Mouse (Mus musculus) mouse embryonic stem cell (cell line): ENCODE measurements around the gene Tmem50a.

Experiments used
- in situ Hi-C, 2 experiments: fragments of 300-500 bp; cut with MboI; formaldehyde crosslinking; loops; 1 replicate in 1 of 2; 3 replicates in 1 of 2; pipeline ENCODE4 v1.14.3; 2019 to 2020; ENCODE audit warnings: low sequenced_read_pairs in 2 of 2, low pct_unique_long_range_greater_than_20kb in 1 of 2, mixed read lengths in 1 of 2; ENCODE audit not compliant: unreplicated experiment in 1 of 2

Gene Tmem50a

DNA sequence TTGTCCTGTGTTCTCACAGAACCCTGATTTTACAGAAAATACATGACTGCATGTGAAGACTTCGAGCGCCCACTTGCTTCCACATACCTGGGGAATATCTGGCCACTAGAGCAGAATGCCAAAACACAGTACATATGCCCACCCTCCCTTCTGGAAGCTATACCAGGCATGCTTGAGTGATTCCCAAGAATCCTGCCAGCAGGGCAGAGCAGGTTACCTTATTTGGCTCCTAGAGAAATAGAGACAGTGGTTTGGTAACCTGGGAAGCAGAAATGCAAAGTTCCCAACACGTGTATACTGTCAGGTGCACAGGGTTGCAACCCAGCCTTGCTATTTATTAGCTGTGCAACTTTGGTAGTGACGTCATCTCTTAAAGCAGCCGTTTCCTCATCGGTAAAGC, 52.9 kb downstream of the Tmem50a start:
- in situ Hi-C loops, result no loop called here

DNA sequence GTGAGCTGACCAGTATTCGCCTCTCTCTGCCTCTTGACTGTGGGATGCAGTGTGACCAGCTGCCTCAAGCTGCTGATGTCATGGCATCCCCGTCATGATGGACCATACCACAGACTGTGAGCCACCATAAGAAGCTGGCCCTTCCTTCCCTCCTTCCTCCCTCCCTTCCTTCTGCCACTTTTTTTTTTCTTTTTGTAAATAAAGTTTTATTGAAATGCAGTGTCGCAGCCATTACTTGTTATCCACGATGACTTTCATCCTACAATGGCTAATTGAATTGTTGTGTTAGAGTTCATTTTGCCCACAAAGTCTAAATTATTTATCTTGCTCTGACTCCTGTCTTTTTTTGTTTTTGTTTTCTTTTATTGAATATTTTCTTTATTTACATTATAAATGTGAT, 56.3 kb downstream of the Tmem50a start:
- in situ Hi-C loops, result no loop called here

DNA sequence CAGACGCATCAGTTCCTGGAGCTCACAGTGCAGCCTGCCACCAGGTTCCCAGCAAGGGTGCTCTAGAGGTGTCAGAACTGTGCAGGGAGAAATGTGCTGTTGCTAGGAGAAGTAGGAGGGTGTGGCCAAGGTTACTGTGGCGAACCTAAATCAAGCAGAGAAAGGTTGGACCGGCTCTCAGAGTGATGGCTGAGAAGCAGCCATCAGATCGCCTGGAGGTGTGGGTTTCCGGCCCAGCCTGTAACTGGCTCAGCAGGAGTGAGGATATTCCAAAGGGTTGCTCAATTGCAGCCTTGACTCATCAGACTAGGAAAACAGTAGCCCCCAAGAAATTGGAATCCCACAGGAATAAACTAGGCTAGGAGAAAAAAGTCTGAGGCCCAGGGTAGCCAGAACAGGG, 58.3 kb downstream of the Tmem50a start:
- in situ Hi-C loops, result no loop called here

DNA sequence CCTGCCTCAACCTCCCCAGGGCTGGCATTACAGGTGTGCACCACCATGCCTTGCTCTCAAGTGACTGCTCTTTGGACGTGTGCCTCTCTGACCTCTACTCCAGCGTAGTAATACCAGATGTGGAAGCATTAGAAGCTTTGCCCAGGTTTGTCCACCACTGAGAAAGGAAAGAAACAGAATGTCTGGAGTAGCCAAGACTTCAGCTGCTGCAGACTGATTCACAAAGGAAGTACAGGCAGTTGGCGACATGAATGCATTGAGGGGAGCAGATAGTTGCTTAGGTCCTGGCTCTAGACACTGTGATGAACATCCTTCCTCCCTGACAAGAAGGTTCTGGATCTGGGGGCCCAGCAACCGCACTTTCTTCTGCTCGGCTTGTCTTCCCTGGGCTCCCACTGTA, 58.8 kb downstream of the Tmem50a start:
- in situ Hi-C loops, result no loop called here

DNA sequence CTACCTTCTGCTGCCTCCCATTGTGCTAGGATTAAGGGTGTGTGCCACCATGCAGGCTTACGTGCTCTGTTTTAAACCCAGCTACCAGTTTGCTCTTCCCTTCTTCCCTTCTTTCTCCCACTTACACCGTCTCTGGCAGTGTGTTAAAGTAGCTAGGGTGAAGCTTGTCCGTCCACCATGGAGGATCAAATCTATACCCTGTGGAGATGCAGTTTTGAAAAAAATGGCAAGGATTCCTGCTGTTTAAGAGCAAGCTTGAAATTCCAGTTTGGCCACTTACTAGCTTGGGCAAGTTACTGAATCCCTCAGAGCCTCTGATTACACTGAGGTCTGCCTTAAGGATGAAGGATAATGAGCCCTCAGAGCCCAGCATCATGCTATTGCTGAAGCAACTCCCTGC, 59.5 kb downstream of the Tmem50a start:
- in situ Hi-C loops, result no loop called here

DNA sequence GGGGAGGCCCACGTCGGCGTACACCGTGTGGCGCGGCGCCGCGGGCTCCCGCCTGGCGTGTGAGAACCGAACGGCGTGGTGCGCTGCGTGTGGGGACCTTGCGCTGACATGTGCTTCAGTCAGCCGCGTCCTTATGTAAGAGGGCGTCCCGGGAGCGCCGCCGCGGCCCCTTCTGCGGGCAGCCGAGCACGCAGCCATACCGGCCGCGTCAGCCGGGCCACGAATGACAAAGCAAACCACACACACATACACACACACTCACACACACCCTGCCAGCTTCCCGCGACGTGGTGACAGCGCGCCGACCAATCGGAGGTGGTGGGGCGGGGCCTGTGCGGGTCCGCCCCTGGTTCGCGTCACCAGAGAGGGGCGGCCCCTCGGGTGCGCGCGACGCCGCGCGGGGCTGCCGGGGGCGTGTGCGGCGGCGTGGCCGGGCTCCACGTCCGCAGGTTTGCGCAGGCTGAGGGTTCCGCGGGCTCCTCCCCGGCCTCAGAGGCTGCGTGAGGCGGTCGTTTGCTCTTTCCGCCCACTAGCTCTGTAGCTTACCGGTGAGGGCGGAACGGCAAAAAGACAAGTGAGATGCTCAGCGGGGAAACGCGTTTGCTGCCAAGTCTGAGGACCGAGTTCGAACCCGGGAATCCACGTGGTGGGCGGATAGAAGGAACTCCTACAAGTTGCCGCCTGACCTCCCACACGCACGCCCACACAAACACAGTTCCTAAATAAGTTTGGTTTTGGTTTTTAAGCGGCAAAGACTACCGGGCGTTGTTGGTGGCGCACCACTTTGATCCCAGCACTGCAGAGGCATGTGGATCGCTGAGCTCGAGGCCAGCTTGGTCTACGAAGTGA, 61.0 kb downstream of the Tmem50a start:
- in situ Hi-C loops, result no loop called here

DNA sequence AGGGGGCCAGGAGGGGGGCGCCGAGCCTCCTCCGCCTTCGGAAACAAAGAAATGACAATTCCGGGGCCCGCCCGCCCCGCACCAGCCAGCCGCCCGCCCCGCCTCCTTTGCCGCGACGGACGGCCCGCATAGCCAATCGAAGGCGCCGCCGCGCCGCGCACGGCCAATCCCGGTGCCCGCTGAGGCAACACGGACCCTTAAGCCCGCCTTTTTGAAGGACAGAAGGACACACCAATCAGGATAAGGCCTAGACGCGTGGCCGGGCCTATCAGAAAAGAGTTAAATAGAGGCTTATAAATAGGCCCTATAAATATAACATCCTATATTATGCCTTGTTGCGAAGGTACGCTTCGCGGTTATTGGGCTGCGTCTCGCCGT, 61.6 kb downstream of the Tmem50a start, which contains the start of gene Maco1:
Maco1 (minus strand) TSS at position 87 of the 378 bp plus-strand sequence.
- in situ Hi-C loops, result no loop called here

DNA sequence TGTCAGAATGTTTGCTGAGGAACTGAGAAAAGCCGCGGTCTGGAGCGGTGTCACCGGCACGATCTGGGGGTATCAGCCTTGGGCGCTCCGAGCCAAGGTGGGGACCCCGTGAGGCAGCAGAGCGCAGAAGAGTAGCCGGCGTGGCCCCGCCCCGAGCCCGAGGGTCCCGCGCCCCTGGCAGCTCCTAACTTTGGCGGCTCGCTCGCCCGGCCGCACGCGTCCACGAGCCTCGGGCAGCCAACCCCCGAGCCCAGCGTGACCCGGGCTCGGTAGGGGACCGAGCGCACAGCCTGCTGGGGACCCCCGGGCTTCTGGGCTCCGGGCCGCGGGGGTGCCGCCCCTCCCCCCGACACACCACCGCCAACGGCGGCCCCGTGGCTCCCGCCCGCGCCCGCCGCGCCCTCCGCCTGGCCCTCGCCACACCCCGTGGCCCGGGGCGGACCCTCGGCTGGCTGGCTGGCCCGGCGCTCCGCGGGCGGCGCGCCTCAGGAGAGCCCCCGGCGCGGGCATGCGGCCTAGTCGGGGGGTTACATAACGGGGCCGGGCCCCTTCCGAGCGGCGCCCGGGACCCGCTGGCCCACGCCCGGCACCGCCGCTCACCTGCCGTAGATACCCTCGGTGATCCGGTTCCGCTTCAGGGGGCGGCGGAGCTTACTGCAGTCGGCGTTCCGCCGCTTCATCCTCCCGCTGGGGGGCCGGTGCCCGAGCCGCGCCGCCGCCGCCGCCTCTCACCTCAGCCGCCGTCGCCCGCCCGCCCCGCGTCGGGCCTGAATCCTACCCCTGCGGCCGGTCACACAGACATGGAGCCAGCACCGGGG, 62.2 kb downstream of the Tmem50a start:
- in situ Hi-C loops, result no loop called here

DNA sequence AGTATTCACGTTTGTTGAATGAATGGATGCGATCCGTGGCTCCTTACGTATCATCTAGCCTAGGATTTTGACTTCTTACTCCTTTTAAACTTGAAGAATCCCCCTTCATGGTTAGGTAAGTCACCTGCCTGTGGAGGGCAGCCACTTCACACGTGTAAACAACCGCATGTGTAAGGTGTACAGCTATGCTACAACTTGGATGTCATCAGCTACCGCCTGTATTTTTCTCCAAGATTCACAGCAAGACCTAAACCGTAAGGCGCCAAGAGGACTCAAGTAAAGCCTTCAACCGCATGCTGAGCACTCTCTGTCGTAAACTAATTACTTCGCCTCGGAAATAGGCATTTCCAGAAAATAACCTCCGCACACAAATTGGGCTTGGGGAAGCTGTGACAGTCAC, 62.9 kb downstream of the Tmem50a start:
- in situ Hi-C loops, result no loop called here

DNA sequence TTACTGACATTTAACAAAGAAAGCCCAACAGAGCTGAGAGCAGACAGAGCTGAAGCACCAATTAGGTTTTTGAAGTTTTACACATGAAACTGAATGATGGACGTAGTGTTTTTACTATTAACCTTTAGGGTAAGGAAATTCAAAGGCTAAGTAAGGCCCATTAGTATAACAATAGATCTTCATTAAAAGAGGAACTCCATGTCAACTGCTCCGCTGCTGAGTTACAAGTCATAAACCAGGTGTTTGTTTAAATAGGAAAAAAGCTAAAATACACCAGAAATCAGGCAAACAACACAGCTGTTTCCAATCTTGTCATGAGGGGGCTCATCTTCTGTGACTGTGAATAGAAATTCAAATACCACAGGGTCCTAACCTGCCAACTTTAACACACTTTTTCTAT, 63.6 kb downstream of the Tmem50a start:
- in situ Hi-C loops, result no loop called here

DNA sequence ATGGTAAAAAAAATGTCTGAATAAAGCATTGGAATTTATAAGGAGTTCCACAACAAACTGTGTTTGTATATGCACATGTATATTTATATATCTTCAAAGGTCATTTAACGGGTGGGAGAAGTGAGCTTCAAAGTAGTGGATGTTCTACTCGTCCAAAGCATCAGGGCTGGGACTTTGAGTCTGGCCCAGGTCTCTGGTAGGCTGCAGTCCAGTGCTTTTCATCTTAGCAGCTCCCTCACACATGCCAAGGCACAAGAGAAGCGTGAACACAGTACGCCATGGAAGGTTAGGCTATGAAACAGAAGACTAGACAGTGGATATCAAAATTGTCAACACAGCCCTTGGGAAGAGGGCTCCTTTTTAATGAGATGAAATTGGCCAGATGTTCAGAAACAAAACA, 64.3 kb downstream of the Tmem50a start:
- in situ Hi-C loops, result no loop called here
